Mouse (Mus musculus): Measurements from ENCODE around the gene Atp2c1. TPM values are rescaled to one million over a fixed set of nuclear protein-coding genes. Genes with fewer than 3 reads are reported as not detected.

Atp2c1 gene
- polyA plus RNA-seq, 1 experiment from 2014 or later = 62.5 TPM

DNA sequence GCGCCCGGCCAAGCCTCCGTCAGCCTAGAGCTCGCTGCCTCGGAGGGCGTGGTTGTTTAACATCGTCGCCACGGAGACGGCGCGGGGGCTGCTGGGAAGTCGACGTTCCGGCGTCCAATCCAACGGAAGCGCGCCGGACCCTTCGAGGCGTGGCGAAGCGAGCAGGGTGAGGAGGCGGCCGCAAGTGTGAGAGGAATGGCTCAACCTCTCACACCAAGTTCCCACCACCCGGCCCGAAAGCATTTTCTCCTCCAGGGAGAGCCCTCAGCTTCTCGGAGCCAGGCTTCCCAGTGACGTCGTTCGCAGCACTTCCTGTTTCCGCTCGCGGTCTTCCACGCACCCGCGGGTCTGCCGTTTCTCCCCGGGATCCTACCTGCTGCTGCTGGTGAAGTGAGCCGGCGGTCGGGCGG is 131.9 kb downstream of the Atp2c1 start, which contains the start of the genes Aste1 and Nek11:
Gene Aste1 (plus strand): TSS at position 175 of the 410 bp plus-strand sequence.
Gene Nek11 (minus strand): TSS at position 307 of the 410 bp plus-strand sequence.
- Histone ChIP-seq H3K4me1 (ENCODE audit: control insufficient read depth, insufficient read depth, low read length) (0 out of 2 replicates have a peak, but pooled peaks cover 3% of the 10 kb centered on the region), H3K4me2 (replicated peaks; ENCODE audit: low read depth, low read length) (peak within 1 kb of the TSS; percentile 69), H3K9ac (replicated peaks; ENCODE audit: low read depth, low read length) (peak within 1 kb of the TSS; percentile 74), H3K36me3 (ENCODE audit: control insufficient read depth, insufficient read depth, low read length) (peaks cover 7% of the 10 kb centered on the region), H3K27me3 (ENCODE audit: control insufficient read depth, insufficient read depth, low read length) (no peaks in the 10 kb centered on the region), H3K4me3 (ENCODE audit: low read depth, low read length) (peak within 1 kb of the TSS; percentile 64), H3K9me3 (ENCODE audit: control insufficient read depth, low read depth, low read length) (no peaks in the 10 kb centered on the region), H3K27ac (ENCODE audit: low read length) (peak within 1 kb of the TSS; percentile 90)
- peak; percentile 99 for ATAC-seq (ENCODE audit: insufficient number of reproducible peaks, insufficient read depth, low FRiP score, low read depth)
- WGBS = 0% methylated on average over 44 of the region's 44 CpGs

DNA sequence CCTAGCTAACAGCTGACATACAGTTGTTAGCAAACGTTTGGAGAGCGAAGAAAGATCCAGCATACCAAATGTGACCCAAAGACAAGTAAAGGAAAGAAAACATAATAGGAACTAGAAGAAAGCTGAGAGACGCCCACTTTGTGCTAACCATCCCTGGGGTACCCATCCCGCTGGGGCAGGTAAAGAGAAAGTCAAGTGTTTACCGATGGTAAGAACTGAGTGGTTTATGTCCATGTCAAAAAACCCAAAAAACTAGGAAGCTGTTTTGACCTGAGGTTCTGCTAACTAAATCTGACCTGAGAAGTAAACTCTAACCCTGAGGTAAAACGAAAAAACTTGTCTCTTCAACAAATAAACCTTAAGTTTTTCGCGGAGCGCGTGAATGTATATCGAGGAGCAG is 132.4 kb downstream of the Atp2c1 start:
- WGBS = 16% methylated on average over 11 of the region's 11 CpGs
- Histone ChIP-seq H3K4me1 (ENCODE audit: control insufficient read depth, insufficient read depth, low read length) (0 out of 2 replicates have a peak, but pooled peaks cover 3% of the 10 kb centered on the region), H3K36me3 (ENCODE audit: control insufficient read depth, insufficient read depth, low read length) (peaks cover 7% of the 10 kb centered on the region), H3K9me3 (ENCODE audit: control insufficient read depth, low read depth, low read length) (no peaks in the 10 kb centered on the region), H3K4me3 (ENCODE audit: low read depth, low read length) (peak overlapping the region; percentile 64), H3K27ac (ENCODE audit: low read length) (no peak overlapping the region), H3K27me3 (ENCODE audit: control insufficient read depth, insufficient read depth, low read length) (no peaks in the 10 kb centered on the region), H3K9ac (replicated peaks; ENCODE audit: low read depth, low read length) (no peak overlapping the region), H3K4me2 (replicated peaks; ENCODE audit: low read depth, low read length) (peak overlapping the region; percentile 69)
- ATAC-seq (ENCODE audit: insufficient number of reproducible peaks, insufficient read depth, low FRiP score, low read depth) = no peak

DNA sequence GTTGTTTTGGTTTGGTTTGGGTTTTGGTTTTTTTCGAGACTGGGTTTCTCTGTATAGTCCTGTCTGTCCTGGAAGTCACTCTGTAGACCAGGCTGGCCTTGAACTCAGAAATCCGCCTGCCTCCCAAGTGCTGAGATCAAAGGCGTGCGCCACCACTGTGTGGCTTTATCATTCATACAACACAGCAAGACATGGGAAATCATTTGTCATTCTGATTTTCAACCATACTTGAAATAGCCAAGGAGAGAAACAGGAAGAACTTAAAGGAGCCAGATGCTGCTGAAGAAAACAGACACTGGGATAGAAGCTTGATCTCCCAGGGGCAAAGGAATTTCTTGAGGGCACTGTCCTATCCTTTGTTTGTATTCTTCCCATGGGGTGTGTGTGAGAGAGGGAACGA is 136.5 kb downstream of the Atp2c1 start:
- WGBS = 50% methylated on average over 5 of the region's 5 CpGs
- H3K9me3 ChIP-seq (ENCODE audit: control insufficient read depth, low read depth, low read length) = no peaks in the 10 kb centered on the region

DNA sequence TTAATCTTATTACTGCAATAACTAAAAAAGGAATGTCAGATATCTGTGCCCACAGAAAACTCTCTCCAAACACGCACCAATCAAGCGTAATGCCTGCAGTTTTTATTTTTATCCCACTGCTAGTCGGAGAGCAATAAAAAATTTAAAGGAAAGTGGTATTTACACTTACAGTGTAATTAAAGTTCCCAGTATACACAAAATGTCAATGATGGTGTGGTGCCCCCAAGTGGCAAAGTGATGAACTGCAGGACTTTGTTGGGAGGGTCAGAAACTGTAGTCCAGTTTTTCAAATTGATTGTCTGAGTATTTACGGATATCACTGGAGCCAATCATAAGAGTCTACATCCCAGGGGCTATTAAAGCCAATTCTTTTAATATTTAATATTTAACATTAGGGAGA is 137.8 kb downstream of the Atp2c1 start:
- Histone ChIP-seq H3K27ac (ENCODE audit: low read length) (no peak overlapping the region), H3K4me3 (ENCODE audit: low read depth, low read length) (no peak overlapping the region), H3K9ac (replicated peaks; ENCODE audit: low read depth, low read length) (no peak overlapping the region), H3K27me3 (ENCODE audit: control insufficient read depth, insufficient read depth, low read length) (no peaks in the 10 kb centered on the region), H3K9me3 (ENCODE audit: control insufficient read depth, low read depth, low read length) (no peaks in the 10 kb centered on the region), H3K4me2 (replicated peaks; ENCODE audit: low read depth, low read length) (no peak overlapping the region), H3K4me1 (ENCODE audit: control insufficient read depth, insufficient read depth, low read length) (no peaks in the 10 kb centered on the region), H3K36me3 (ENCODE audit: control insufficient read depth, insufficient read depth, low read length) (no peaks in the 10 kb centered on the region)
- ATAC-seq (ENCODE audit: insufficient number of reproducible peaks, insufficient read depth, low FRiP score, low read depth) = no peak
- 9% methylated on average over 4 of the region's 4 CpGs for WGBS

More for the DNA sequence above, 136.5 kb downstream of the Atp2c1 start:
- Histone ChIP-seq H3K4me3 (ENCODE audit: low read depth, low read length) (no peak overlapping the region), H3K27ac (ENCODE audit: low read length) (no peak overlapping the region), H3K36me3 (ENCODE audit: control insufficient read depth, insufficient read depth, low read length) (no peaks in the 10 kb centered on the region), H3K4me1 (ENCODE audit: control insufficient read depth, insufficient read depth, low read length) (no peaks in the 10 kb centered on the region), H3K9ac (replicated peaks; ENCODE audit: low read depth, low read length) (no peak overlapping the region), H3K27me3 (ENCODE audit: control insufficient read depth, insufficient read depth, low read length) (no peaks in the 10 kb centered on the region), H3K4me2 (replicated peaks; ENCODE audit: low read depth, low read length) (no peak overlapping the region)
- ATAC-seq (ENCODE audit: insufficient number of reproducible peaks, insufficient read depth, low FRiP score, low read depth) = no peak

DNA sequence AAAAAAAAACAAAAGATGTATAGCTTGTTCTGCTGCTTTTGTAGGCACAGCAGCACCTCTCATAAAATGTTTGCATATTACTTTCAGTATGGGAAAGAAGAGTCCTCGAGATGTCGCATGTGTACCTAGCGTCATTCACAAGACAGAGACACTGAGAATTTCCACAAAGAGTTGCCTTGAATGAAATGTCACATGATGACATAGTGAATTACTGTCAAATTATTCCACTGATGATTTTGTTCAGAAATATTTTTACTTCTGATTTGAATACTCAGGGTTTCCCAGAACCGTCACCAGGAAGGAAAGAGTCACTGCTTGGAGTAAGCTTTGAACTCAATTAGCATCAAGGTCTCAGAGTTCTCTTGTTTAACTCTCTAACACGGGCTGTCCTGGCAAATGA is 139.7 kb downstream of the Atp2c1 start:
- Histone ChIP-seq H3K4me3 (ENCODE audit: low read depth, low read length) (no peak overlapping the region), H3K36me3 (ENCODE audit: control insufficient read depth, insufficient read depth, low read length) (no peaks in the 10 kb centered on the region), H3K9ac (replicated peaks; ENCODE audit: low read depth, low read length) (no peak overlapping the region), H3K27me3 (ENCODE audit: control insufficient read depth, insufficient read depth, low read length) (no peaks in the 10 kb centered on the region), H3K4me1 (ENCODE audit: control insufficient read depth, insufficient read depth, low read length) (no peaks in the 10 kb centered on the region), H3K4me2 (replicated peaks; ENCODE audit: low read depth, low read length) (no peak overlapping the region), H3K9me3 (ENCODE audit: control insufficient read depth, low read depth, low read length) (no peaks in the 10 kb centered on the region), H3K27ac (ENCODE audit: low read length) (no peak overlapping the region)
- WGBS = 78% methylated on average over 5 of the region's 5 CpGs
- ATAC-seq (ENCODE audit: insufficient number of reproducible peaks, insufficient read depth, low FRiP score, low read depth) = no peak

DNA sequence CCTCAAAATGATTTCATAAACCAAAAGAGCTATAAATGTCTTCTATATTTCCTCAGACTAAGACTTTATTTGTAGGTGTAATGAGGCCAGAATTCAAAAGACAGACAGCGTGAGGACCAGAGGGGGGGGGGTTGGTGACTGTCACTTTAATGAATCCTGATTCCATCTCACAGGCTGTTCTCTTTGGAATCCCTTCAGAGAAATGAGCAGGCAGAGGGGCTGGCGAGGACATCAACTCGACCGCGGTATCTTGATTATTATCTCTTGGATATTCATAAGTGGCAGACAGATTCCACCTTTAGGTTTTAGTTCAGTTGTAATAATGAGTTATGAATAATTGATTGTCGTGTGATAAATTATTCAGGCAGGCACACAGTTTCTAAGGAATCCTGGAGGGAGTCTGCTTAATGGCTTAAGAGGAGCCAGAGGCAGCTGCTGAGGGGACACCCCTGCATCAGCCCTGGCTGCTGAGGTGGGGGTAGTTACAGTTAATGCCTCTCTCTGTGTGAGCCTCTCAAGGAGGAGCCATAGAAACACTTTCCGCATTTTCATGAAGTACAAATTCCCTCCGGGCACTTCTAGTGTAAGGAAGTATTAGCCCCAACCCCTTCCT is 147.5 kb downstream of the Atp2c1 start:
- no peak overlapping the region for H3K4me2 ChIP-seq (replicated peaks; ENCODE audit: low read depth, low read length)
- no peak overlapping the region for H3K27ac ChIP-seq (ENCODE audit: low read length)
- H3K9me3 ChIP-seq (ENCODE audit: control insufficient read depth, low read depth, low read length) = no peaks in the 10 kb centered on the region
- H3K4me3 ChIP-seq (ENCODE audit: low read depth, low read length) = no peak overlapping the region
- no peak overlapping the region for H3K9ac ChIP-seq (replicated peaks; ENCODE audit: low read depth, low read length)
- no peak for ATAC-seq (ENCODE audit: insufficient number of reproducible peaks, insufficient read depth, low FRiP score, low read depth)
- H3K4me1 ChIP-seq (ENCODE audit: control insufficient read depth, insufficient read depth, low read length) = no peaks in the 10 kb centered on the region
- H3K36me3 ChIP-seq (ENCODE audit: control insufficient read depth, insufficient read depth, low read length) = no peaks in the 10 kb centered on the region
- 84% methylated on average over 8 of the region's 8 CpGs for WGBS
- H3K27me3 ChIP-seq (ENCODE audit: control insufficient read depth, insufficient read depth, low read length) = no peaks in the 10 kb centered on the region

DNA sequence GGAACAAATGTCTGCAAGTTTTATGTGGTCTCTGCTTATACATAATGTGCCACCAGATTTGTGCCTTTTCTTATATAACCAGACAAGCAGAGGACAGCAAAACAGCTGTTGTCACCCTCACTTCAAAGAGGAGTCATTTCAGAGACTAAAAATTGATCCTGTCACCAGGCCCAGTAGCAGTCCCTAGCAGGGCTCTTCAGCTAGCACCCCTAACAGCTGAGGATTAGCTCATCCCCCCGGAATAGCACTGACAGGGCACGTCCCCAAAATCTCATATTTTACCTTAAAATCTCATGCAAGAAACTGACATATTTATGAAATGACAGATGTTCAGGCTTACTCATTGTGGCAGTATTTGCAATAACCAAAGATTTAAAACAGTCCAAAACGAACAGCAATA is 149.5 kb downstream of the Atp2c1 start:
- no peaks in the 10 kb centered on the region for H3K27me3 ChIP-seq (ENCODE audit: control insufficient read depth, insufficient read depth, low read length)
- H3K36me3 ChIP-seq (ENCODE audit: control insufficient read depth, insufficient read depth, low read length) = no peaks in the 10 kb centered on the region
- H3K4me1 ChIP-seq (ENCODE audit: control insufficient read depth, insufficient read depth, low read length) = no peaks in the 10 kb centered on the region
- H3K4me3 ChIP-seq (ENCODE audit: low read depth, low read length) = no peak overlapping the region
- WGBS = 74% methylated on average over 3 of the region's 3 CpGs
- H3K9ac ChIP-seq (replicated peaks; ENCODE audit: low read depth, low read length) = no peak overlapping the region
- H3K9me3 ChIP-seq (ENCODE audit: control insufficient read depth, low read depth, low read length) = no peaks in the 10 kb centered on the region
- no peak overlapping the region for H3K27ac ChIP-seq (ENCODE audit: low read length)
- no peak for ATAC-seq (ENCODE audit: insufficient number of reproducible peaks, insufficient read depth, low FRiP score, low read depth)
- no peak overlapping the region for H3K4me2 ChIP-seq (replicated peaks; ENCODE audit: low read depth, low read length)

DNA sequence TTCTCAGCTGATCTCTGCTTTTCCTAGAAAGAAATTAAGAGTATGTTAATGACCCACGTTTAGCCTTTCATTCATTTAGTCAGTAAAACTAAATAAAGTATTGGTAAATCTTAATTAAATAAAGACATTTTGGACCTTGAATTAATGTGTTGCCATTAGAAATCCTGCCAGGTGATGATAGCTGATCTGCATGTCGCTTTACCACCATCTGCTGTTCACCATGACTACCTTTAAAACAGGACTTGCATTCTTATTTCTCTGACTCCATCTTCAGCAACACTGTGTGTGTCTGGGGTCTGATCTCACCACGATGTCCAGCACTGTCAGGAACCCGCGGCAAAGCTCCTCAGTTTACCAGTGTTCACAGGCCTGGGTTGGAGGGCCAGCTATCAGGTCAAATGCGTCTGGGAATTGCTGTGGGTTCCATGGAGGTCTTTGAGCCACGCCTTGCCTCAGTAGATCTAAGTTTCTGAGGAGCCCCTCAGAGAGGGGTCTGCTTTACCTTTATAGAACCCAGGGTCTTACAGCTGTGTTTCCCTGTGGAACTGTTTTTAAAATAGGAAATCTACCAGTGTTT is 150.1 kb downstream of the Atp2c1 start:
- Histone ChIP-seq H3K27me3 (ENCODE audit: control insufficient read depth, insufficient read depth, low read length) (no peaks in the 10 kb centered on the region), H3K9me3 (ENCODE audit: control insufficient read depth, low read depth, low read length) (no peaks in the 10 kb centered on the region), H3K4me2 (replicated peaks; ENCODE audit: low read depth, low read length) (no peak overlapping the region), H3K9ac (replicated peaks; ENCODE audit: low read depth, low read length) (no peak overlapping the region), H3K36me3 (ENCODE audit: control insufficient read depth, insufficient read depth, low read length) (no peaks in the 10 kb centered on the region), H3K27ac (ENCODE audit: low read length) (no peak overlapping the region), H3K4me3 (ENCODE audit: low read depth, low read length) (no peak overlapping the region), H3K4me1 (ENCODE audit: control insufficient read depth, insufficient read depth, low read length) (no peaks in the 10 kb centered on the region)
- WGBS = 79% methylated on average over 7 of the region's 7 CpGs
- ATAC-seq (ENCODE audit: insufficient number of reproducible peaks, insufficient read depth, low FRiP score, low read depth) = no peak
